Mouse (Mus musculus) cerebellum, postnatal 4 days (tissue): ENCODE measurements around the gene Syne3.

Experiments
- DNase-seq, 2 experiments: peaks; one replicate each; pipeline ENCODE4 v3.0.0; 2022; ENCODE audit warnings: low spot score in 2 of 2, mixed read lengths in 1 of 2

Gene Syne3

GRCm38 (mm10) chr12:104925035-104925434, 84.6 kb downstream of the Syne3 start:
- no peak for DNase-seq

DNA sequence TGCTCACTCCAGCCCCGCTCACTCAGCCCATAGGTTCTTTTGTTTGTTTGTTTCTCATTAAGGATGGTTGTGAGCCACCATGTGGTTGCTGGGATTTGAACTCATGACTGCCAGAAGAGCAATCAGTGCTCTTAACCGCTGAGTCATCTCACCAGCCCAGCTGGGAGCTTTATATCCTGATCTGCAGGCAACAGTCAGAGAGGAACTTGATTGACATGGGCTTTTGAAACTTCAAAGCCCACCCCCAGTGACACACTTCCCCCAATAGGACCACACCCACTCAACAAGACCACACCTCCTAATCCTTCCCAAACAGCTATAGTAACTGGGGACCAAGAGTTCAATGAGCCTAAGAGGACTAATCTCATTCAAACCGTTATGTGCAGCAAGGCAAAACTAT, 85.1 kb downstream of the Syne3 start:
- no peak for DNase-seq

- no peak for DNase-seq
Observed at GRCm38 (mm10) chr12:104923948-104924388, 85.6 kb downstream of the Syne3 start.

DNA sequence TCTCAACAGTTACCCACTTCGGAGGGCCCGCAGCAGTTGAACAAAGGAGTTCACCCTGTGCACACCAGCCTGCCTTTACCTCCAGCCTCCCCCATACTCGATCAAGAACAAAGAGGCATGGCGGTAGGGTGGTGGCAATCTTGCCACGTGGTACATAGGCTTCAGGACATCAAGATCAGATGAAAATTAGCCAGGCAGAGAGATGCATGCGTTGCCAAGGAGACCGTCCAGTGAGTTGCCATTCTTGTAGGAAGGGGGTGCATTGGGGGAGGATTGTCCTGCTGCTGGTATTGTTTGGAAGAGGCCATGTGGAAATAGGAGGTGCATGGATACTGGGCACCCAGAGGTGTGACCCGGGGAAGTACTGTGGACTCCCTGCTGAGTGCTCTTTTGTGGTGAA, 87.0 kb downstream of the Syne3 start:
- DNase-seq, result no peak

DNA sequence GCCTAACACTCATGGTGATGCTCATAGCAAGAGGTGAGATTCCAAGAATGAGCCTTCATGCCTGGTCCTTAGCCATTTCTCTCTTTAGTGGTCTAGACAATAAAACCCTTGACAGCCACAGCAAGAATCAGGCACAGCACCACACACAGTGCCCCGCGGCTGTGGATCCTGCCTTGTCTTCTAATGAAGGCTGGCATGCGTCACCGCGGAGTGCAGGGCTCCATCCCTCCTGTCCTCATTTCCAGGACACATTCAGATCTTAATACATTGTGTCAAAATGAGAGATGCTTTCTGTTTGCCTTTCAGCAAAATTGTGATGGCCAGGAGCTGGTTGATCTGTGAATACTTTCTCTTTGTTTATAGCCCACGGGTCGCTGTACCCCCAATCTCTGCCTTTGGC, 88.5 kb downstream of the Syne3 start:
- DNase-seq, result no peak

DNA sequence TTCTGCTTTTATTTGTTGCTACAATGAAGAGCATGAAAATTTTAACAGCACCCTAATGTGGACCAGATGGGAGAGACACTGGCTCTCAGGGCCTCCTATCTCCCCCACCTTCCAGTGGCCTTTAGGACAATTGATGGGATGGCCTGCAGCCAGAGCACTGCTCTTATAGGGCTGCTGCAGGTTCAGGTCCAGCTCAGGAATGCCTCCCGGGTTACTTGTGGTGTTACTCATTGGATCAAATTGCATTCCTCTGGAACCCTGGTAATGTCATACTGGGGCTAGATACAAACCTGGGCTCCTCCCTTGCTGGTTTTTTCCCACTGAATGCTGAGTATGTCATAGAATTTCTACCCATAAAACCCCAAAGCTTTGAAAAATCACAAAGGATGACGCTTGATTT, 90.4 kb downstream of the Syne3 start:
- DNase-seq, result no peak

DNA sequence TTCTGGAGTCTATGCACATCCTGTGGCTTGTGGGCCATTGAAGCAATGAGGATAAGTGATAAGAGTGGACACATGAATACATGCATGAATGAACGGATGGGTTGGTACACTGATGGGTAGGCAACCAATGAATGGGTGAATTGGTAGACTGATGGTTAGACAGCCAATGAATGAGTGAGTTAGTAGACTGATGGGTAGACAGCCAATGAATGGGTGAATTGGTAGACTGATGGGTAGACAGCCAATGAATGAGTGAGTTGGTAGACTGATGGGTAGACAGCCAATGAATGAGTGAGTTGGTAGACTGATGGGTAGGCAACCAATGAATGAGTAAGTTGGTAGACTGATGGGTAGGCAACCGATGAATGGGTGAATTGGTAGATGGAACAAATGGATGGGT, 91.7 kb downstream of the Syne3 start:
- DNase-seq, result no peak

DNA sequence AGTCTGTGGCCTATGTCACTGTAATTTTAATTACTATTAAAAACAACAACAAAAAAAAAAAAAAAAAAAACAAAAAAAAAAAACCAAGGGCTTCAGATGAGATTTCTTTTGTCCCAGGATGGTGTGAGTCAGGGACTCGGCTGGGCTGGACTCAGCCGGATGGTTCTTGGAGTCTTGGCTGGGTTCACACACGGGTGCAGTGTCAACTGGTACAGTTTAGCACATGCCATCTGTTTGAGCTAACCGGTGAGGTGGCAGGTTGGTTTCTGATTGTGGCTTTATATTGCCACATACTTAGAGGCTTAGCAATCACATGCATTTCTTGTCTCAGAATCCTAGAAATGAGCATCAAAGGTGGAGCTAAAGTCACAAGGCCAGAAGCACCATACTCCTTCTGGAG, 92.3 kb downstream of the Syne3 start:
- no peak for DNase-seq

GRCm38 (mm10) chr12:104916776-104917175, 92.8 kb downstream of the Syne3 start:
- DNase-seq, result no peak

GRCm38 (mm10) chr12:104915681-104916080, 93.9 kb downstream of the Syne3 start:
- no peak for DNase-seq

DNA sequence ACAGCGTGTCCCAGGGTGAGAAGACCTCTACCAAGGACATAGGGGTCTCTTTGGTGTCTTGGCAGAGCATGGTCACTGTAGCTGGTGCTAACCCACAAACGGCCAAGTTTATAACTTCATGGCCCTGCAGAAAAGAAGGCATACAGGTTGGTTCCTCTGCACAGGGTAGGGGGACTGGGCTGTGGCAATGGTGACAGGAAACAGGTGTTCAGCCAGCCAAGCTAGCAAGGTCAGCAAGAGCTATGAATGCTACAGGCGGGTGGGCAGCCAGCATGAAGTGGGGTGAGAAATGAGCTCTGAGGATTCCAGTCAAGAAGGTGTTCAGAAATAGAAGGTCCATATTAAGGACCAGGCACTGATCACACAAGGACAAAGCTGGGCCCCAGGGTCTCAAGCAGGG, 96.6 kb downstream of the Syne3 start:
- no peak for DNase-seq

DNA sequence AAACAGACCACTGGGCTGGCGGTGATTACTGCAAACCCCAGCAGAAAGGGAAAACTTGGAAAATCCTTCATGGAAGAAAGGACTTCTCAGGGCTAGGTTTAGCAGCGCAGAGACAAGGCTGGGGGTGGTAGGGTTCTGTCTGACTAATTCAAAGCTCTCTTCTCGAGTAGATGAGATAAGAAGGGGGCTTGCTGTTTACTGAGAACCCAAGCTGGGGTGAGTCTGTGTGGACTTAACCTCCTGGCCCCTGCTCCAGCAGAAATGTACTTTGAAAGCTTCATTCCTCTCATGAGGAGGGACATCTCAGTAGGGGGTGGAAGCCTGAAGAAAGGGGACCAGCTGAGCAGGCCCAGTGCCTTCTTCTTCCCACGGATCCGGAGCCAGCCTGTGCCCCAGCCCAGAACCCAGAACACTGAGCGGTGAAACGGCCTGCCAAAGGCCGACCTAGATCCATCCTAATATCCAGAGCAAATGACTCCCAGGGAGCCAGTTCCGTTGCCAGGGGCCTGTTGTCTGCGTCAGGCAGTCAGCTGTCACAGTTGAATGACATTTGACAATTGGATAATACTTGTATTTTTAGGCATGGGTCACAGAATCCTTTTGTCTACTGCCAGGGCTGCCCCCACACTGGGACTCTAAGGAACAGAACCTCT, 97.2 kb downstream of the Syne3 start:
- no peak for DNase-seq

GRCm38 (mm10) chr12:104909750-104910149, 99.9 kb downstream of the Syne3 start:
- DNase-seq, result no peak

DNA sequence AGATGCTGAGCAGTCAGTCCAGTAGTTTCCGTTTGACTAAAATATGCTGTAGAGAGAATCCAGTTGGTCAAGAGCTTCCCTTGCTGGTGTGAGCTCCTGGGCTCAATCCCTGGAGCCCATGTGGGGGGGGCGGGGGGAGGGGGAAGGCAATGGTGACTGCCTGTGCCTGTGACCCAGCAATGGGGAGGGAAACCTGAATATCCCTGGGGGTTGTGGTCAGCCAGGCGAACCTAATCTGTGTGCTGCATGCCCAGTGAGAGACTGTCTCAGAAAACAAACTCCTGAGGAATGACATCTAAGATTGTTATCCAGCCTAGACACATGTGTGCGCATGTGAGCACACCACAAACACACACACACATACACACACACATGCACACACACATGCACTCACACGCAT, 100.6 kb downstream of the Syne3 start:
- DNase-seq, result no peak

- no peak for DNase-seq
Observed at GRCm38 (mm10) chr12:104908024-104908781, 101.4 kb downstream of the Syne3 start.

DNA sequence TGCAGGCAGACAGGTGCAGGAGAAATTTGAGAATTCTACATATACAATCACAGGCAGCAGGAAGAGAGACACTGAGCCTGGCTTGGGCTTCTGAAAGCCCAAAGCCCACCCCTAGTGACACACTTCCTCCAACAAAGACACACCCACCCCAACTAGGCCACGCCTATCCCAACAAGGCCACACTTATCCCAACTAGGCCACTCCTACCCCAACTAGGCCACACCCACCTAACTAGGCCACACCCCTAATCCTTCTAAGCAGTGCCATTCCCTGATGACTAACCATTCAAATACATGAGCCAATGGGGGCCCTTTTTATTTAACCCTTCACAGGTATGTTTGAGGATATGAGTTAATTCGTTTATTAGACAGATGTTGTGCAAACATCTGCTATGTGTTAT, 102.5 kb downstream of the Syne3 start:
- DNase-seq, result no peak

- DNase-seq, result no peak
Observed at GRCm38 (mm10) chr12:104904138-104904537, 105.5 kb downstream of the Syne3 start.

- no peak for DNase-seq
Observed at GRCm38 (mm10) chr12:104902392-104903053, 107.1 kb downstream of the Syne3 start.

DNA sequence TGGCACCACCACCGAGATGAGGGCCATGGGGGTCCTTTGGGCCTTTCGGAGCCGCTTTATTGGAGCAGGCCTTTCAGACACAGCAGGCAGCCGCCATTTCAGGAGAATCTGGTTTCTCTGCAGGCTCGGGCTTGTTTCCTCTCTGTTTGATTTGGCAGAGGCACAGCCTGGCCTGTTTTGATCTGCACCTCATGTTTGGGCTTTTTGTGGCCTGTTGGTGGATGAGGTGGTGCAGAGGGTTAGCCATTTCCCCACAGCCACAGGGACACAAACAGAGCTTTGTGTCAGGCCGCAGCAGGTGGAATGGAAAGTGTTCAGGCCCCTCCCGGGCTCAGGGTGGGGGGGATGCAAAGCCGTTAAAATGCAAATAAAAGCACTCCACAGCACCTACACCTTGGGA, 108.3 kb downstream of the Syne3 start:
- DNase-seq, result no peak

GRCm38 (mm10) chr12:104899835-104900234, 109.8 kb downstream of the Syne3 start:
- no peak for DNase-seq

DNA sequence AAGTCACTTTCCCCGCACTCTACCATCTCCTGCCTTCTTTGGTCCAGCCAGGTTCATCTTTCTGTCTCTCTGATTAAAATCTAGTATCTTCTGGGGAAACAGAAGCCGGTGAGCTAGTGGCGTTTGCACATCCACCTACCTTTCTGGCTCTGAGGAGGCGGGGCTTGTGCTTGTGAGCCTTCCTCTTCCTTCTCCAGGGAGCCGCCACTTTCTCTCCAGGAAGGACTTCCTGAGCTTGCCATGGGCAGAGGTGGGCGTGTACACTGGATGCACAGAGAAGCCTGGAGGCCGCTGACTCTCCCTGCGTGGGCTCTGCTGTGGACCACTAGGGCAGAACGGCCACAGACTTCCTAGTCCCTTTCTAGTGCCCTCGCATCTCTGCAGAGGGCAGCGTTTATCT, 110.4 kb downstream of the Syne3 start:
- no peak for DNase-seq

DNA sequence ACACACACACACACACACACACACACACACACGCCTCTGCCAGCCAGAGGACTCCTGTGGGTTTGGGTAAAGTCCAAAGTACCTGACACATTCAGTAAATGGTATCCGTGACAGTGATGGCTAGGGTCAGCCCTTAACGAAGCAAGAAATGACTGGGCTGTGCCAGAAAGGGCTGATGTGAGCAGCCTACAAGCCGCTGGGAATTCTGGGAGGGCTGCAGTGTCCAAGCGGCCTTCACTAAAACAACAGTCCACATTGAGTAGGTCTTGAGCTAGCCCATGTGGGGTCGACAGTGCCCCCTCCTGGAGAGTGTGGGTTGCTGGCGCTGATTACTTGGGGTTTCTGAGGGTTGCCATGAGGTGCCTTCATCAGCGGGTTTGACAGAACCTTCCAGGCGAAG, 110.9 kb downstream of the Syne3 start:
- DNase-seq, result no peak

GRCm38 (mm10) chr12:104897051-104897618, 112.5 kb downstream of the Syne3 start:
- DNase-seq, result no peak
